Mouse (Mus musculus): ENCODE measurements around the gene Mgme1. TPM values are rescaled to one million over a fixed set of nuclear protein-coding genes. Genes with fewer than 3 reads are reported as not detected.

Gene Mgme1
- polyA plus RNA-seq, 1 experiment from 2014 or later = 21.7 TPM

DNA sequence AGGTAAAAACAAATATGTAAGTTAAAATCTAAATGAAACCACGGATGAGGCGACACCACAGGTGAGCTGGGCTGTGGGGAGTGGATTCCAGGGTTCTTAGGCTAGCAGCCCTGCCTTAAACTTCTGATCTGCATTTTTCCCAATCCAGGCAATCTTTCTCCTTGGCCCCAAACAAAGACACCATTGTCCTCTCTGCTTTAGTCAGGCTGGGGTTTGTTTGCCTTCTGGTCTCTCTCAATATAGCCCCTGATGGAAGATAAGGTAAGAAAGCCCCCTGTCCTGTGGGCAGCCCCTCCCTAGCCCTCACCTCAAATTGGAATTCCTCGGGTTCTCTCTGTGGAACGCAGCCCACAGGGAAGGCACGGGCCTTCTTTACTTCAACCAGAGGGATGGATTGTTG, 39.8 kb downstream of the Mgme1 start:
- H3K27me3 ChIP-seq (replicated peaks) = no peaks in the 10 kb centered on the region
- no peak for ATAC-seq (ENCODE audit: insufficient number of reproducible peaks, low FRiP score)
- H3K4me1 ChIP-seq (replicated peaks) = no peaks in the 10 kb centered on the region
- H3K27ac ChIP-seq (ENCODE audit: poor library complexity, severe bottlenecking) = no peak overlapping the region
- H3K9ac ChIP-seq = no peak overlapping the region
- H3K9me3 ChIP-seq (replicated peaks) = no peaks in the 10 kb centered on the region
- H3K4me3 ChIP-seq = no peak overlapping the region
- H3K36me3 ChIP-seq = no peaks in the 10 kb centered on the region
- no peak overlapping the region for H3K4me2 ChIP-seq
- 47% methylated on average over 5 of the region's 5 CpGs for WGBS

DNA sequence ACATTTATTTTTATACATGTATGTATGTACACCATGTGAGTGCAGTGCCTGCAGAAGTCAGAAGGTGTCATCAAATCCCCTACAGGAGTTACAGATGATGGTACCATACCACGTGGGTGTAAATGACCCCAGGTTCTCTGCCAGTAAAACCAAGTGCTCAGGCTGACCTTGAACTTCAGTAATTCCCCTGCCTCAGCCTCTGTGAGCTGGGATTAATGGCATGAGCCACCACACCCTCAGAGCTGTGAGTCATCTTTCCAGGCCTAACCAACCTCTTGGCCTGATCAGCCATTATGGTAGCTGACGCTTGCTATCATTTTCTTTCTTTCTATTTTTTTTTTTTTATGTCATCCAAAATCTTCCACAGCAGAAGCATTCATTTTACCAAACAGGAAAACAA, 40.9 kb downstream of the Mgme1 start:
- Histone ChIP-seq H3K9ac (no peak overlapping the region), H3K36me3 (no peaks in the 10 kb centered on the region), H3K4me2 (no peak overlapping the region), H3K4me3 (no peak overlapping the region), H3K27me3 (replicated peaks) (no peaks in the 10 kb centered on the region), H3K4me1 (replicated peaks) (no peaks in the 10 kb centered on the region), H3K9me3 (replicated peaks) (no peaks in the 10 kb centered on the region), H3K27ac (ENCODE audit: poor library complexity, severe bottlenecking) (no peak overlapping the region)
- no peak for ATAC-seq (ENCODE audit: insufficient number of reproducible peaks, low FRiP score)
- WGBS = 74% methylated on average over 2 of the region's 2 CpGs

DNA sequence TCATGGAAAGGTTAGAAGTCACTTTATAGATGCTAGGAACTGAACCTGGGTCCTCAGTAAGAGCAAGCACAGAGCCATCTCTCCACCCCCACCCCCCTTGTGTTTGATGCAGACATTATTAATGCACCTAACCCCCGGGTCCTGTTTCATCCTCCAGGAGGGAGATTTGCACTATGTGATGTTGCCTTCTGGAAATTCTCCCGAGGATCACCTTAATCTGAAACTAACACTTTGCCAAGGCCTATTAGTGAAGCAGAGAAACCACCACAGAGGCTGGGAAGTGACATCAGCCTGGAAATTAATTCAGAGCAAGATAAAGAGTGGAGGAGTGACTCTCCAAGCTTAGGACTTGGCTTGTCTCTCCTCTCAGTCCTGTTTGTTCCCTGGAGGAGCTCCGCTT, 53.8 kb downstream of the Mgme1 start:
- Histone ChIP-seq H3K9me3 (replicated peaks) (no peaks in the 10 kb centered on the region), H3K27ac (ENCODE audit: poor library complexity, severe bottlenecking) (no peak overlapping the region), H3K4me1 (replicated peaks) (no peaks in the 10 kb centered on the region), H3K4me3 (no peak overlapping the region), H3K4me2 (no peak overlapping the region), H3K36me3 (no peaks in the 10 kb centered on the region), H3K27me3 (replicated peaks) (peaks cover 25% of the 10 kb centered on the region), H3K9ac (no peak overlapping the region)
- 52% methylated on average over 3 of the region's 3 CpGs for WGBS
- ATAC-seq (ENCODE audit: insufficient number of reproducible peaks, low FRiP score) = no peak

DNA sequence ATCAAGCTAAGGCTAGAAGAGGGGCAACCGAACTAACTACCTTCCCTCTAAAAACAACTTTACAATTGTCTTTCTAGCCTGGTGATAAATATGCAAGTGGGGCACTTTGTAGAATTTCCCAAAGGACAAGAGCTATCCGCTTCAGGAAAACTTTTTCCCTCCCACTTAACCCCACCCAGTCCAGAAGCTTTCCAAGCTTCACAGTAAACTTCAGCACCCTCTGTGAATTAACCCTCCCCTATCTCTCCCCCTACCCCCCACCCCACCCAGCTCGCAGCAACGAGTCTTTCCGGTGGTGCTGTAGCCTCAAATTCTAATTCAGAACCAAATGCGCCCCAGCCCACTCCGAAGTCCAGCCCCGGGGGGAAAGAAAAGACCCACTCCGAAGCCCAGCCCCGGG, 59.0 kb downstream of the Mgme1 start:
- Histone ChIP-seq H3K4me1 (replicated peaks) (peaks cover 33% of the 10 kb centered on the region), H3K9ac (no peak overlapping the region), H3K36me3 (no peaks in the 10 kb centered on the region), H3K9me3 (replicated peaks) (no peaks in the 10 kb centered on the region), H3K27me3 (replicated peaks) (peaks cover 75% of the 10 kb centered on the region), H3K4me2 (peak overlapping the region; percentile 88), H3K27ac (ENCODE audit: poor library complexity, severe bottlenecking) (no peak overlapping the region), H3K4me3 (peak overlapping the region; percentile 27)
- ATAC-seq (ENCODE audit: insufficient number of reproducible peaks, low FRiP score) = no peak
- WGBS = 1% methylated on average over 9 of the region's 10 CpGs

GRCm38 (mm10) chr2:144329937-144330336, 59.5 kb downstream of the Mgme1 start:
- Histone ChIP-seq H3K4me1 (replicated peaks) (peaks cover 33% of the 10 kb centered on the region), H3K27ac (ENCODE audit: poor library complexity, severe bottlenecking) (no peak overlapping the region), H3K36me3 (no peaks in the 10 kb centered on the region), H3K9ac (no peak overlapping the region), H3K27me3 (replicated peaks) (peaks cover 80% of the 10 kb centered on the region), H3K4me3 (peak overlapping the region; percentile 55), H3K4me2 (peak overlapping the region; percentile 88), H3K9me3 (replicated peaks) (no peaks in the 10 kb centered on the region)
- ATAC-seq (ENCODE audit: insufficient number of reproducible peaks, low FRiP score) = no peak
- 4% methylated on average over 10 of the region's 10 CpGs for WGBS

- H3K27ac ChIP-seq (ENCODE audit: poor library complexity, severe bottlenecking) = no peak overlapping the region
Observed at GRCm38 (mm10) chr2:144330352-144330959, 60.0 kb downstream of the Mgme1 start.

More at GRCm38 (mm10) chr2:144330352-144330959, 60.0 kb downstream of the Mgme1 start:
- H3K4me1 ChIP-seq (replicated peaks) = peaks cover 33% of the 10 kb centered on the region
- no peaks in the 10 kb centered on the region for H3K36me3 ChIP-seq
- ATAC-seq (ENCODE audit: insufficient number of reproducible peaks, low FRiP score) = no peak
- H3K4me2 ChIP-seq = peak overlapping the region; percentile 88
- H3K9ac ChIP-seq = peak overlapping the region; percentile 57
- H3K9me3 ChIP-seq (replicated peaks) = no peaks in the 10 kb centered on the region
- H3K4me3 ChIP-seq = peak overlapping the region; percentile 55
- peaks cover 85% of the 10 kb centered on the region for H3K27me3 ChIP-seq (replicated peaks)
- 3% methylated on average over 31 of the region's 41 CpGs for WGBS

Other genes with a start within 250 kb of the Mgme1 start
- not detected in 2 replicates for gene Banf2, start 237.6 kb upstream of the Mgme1 start, polyA plus RNA-seq (2016; fragmentation: Nextera tagmentation; extraction: Ambion mirVana)
- 110 TPM in 2 replicates for gene Snx5, start 243 bp downstream of the Mgme1 start, polyA plus RNA-seq (2016; fragmentation: Nextera tagmentation; extraction: Ambion mirVana)
- 0.12 and 0.20 TPM in 2 replicates for gene Ovol2, start 61.5 kb downstream of the Mgme1 start, polyA plus RNA-seq (2016; fragmentation: Nextera tagmentation; extraction: Ambion mirVana)
- 27.3 and 27.5 TPM in 2 replicates for gene Kat14, start 98.3 kb downstream of the Mgme1 start, polyA plus RNA-seq (2016; fragmentation: Nextera tagmentation; extraction: Ambion mirVana)
- gene Pet117, start 98.3 kb downstream of the Mgme1 start, polyA plus RNA-seq (2016; fragmentation: Nextera tagmentation; extraction: Ambion mirVana) = 0.90 and 3.8 TPM in 2 replicates